Mouse (Mus musculus): ENCODE measurements around the gene Rps17.

- no peak for TF ChIP-seq POLR2A (IDR thresholded peaks at IDR 0.05; ENCODE audit: borderline replicate concordance, low read depth, low read length)
- TF ChIP-seq CTCF (IDR thresholded peaks at IDR 0.05; ENCODE audit: low read depth, low read length), result no peak
Observed at GRCm38 (mm10) chr7:81356360-81356759, 11.3 kb upstream of the Rps17 start.
